Mouse (Mus musculus): ENCODE measurements around the gene Zmat5. TPM values are rescaled to one million over a fixed set of nuclear protein-coding genes. Genes with fewer than 3 reads are reported as not detected.
A peak's percentile ranks its signal among the peaks of the same experiment; 100 is the strongest.

Zmat5 gene
- polyA plus RNA-seq, 1 experiment from 2014 or later: 62.2 TPM

DNA sequence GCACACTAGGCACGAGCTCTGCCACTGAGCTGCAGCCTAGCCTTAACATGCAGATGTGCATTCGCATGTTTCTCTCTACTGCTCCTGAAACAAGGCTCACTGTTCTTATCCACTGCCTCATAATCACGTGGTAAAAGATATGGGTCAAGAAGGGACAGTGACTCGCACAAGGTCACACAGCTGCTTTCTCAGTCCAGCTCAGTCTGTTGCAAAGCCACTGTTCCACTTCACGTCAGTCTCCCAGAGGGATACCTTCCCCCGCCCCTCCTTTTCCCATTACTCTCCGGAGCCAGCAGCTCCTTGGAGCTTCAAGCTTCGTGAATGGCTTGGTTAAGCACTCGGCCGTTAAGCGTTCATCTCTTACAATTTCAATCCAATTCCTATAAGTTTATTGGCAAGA lies 15.9 kb downstream of the Zmat5 start:
- ATAC-seq (ENCODE audit: low read depth): no peak
- H3K9ac ChIP-seq (replicated peaks; ENCODE audit: low read depth, low read length): no peak overlapping the region
- H3K36me3 ChIP-seq (ENCODE audit: control insufficient read depth, insufficient read depth, low read length): no peaks in the 10 kb centered on the region
- H3K4me2 ChIP-seq (ENCODE audit: low read depth, low read length): no peak overlapping the region
- no peak overlapping the region for H3K27ac ChIP-seq (ENCODE audit: low read depth, low read length)
- no peak overlapping the region for H3K4me3 ChIP-seq (ENCODE audit: low read depth, low read length)
- H3K4me1 ChIP-seq (ENCODE audit: control insufficient read depth, insufficient read depth, low read length): no peaks in the 10 kb centered on the region
- H3K27me3 ChIP-seq (ENCODE audit: control insufficient read depth, insufficient read depth, low read length): no peaks in the 10 kb centered on the region
- H3K9me3 ChIP-seq (ENCODE audit: control insufficient read depth, low read length): no peaks in the 10 kb centered on the region
- WGBS: 51% methylated on average over 11 of the region's 11 CpGs

DNA sequence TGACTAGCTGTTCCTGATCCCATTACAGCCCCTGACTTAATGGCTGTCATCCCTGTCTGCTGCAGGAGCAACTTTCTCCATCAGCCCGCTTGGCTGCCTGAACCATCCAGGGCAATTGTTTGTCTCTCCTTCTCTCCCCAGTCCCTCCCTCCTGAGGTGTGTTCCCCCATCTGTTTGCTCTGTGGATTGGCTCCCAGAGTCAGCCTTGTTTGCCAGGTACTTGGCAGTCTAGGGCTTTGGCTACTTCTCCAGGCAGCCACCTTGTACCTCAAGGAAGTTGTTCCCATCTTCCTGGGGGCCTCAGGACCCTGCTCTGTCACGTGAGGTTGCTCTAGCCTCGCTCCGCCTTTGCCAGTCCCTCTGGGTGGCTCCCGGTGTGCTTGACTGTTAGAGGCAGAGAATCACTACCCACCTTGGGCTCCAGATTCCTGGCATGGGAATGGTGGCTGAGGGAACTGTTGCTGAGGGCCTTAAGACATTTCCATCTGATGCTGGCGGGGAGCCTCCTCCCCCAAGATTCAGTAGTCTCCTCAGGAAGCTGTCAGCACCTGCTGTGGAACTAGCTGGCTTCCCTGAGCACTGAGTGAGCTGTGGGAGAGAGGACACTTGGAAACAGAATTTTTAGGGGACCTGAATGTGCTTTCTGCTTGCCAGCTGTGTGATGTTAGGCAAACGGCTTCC lies 16.6 kb downstream of the Zmat5 start:
- no peaks in the 10 kb centered on the region for H3K9me3 ChIP-seq (ENCODE audit: control insufficient read depth, low read length)
- no peaks in the 10 kb centered on the region for H3K4me1 ChIP-seq (ENCODE audit: control insufficient read depth, insufficient read depth, low read length)
- H3K4me2 ChIP-seq (ENCODE audit: low read depth, low read length): no peak overlapping the region
- H3K9ac ChIP-seq (replicated peaks; ENCODE audit: low read depth, low read length): no peak overlapping the region
- ATAC-seq (ENCODE audit: low read depth): no peak
- H3K4me3 ChIP-seq (ENCODE audit: low read depth, low read length): no peak overlapping the region
- WGBS: 41% methylated on average over 7 of the region's 7 CpGs
- H3K27me3 ChIP-seq (ENCODE audit: control insufficient read depth, insufficient read depth, low read length): no peaks in the 10 kb centered on the region
- H3K36me3 ChIP-seq (ENCODE audit: control insufficient read depth, insufficient read depth, low read length): no peaks in the 10 kb centered on the region
- H3K27ac ChIP-seq (ENCODE audit: low read depth, low read length): no peak overlapping the region

DNA sequence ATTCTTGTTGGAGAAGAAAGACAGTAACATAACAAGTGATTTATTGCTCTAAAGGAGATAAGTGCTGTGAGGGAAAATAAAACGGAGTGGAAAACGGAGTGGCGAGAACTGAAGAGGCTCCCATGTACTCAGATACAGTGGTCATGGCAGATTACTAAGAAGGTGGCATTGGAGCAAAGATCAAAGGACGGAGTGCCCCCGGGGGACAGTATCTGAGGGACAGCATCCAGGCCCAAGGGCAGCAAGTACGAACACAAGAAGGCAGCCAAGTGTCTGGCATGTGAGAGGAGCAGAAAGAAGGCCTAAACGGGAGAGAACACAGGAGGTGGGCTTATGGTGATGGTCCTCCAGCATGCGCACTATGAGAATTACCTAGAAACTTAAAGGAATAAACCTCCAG lies 17.2 kb downstream of the Zmat5 start:
- Histone ChIP-seq H3K27me3 (ENCODE audit: control insufficient read depth, insufficient read depth, low read length) (no peaks in the 10 kb centered on the region), H3K9me3 (ENCODE audit: control insufficient read depth, low read length) (no peaks in the 10 kb centered on the region), H3K4me2 (ENCODE audit: low read depth, low read length) (no peak overlapping the region), H3K36me3 (ENCODE audit: control insufficient read depth, insufficient read depth, low read length) (no peaks in the 10 kb centered on the region), H3K4me3 (ENCODE audit: low read depth, low read length) (no peak overlapping the region), H3K27ac (ENCODE audit: low read depth, low read length) (no peak overlapping the region), H3K4me1 (ENCODE audit: control insufficient read depth, insufficient read depth, low read length) (no peaks in the 10 kb centered on the region), H3K9ac (replicated peaks; ENCODE audit: low read depth, low read length) (no peak overlapping the region)
- ATAC-seq (ENCODE audit: low read depth): no peak
- 64% methylated on average over 8 of the region's 8 CpGs for WGBS

DNA sequence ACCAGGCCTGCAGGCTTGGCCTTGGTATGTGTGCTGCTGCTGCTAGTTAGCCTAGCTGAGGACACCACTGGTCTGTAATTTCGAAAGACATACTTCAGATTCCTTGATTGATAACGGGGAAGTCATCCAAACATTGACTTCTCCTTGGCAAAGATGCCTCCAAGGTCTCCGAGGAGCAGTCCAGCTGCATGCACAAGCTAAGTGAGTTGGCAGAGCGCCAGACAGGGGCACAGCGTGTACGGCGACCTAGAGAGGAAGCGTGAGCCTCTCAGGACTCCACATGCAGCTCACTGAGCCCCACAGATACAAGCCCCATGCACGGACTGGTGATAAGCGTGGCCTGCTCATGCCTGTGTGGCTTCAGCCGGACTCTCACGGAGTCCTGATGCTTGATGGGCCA lies 25.1 kb downstream of the Zmat5 start:
- WGBS: 44% methylated on average over 12 of the region's 12 CpGs
- no peak overlapping the region for H3K4me3 ChIP-seq (ENCODE audit: low read depth, low read length)
- H3K27ac ChIP-seq (ENCODE audit: low read depth, low read length): no peak overlapping the region
- ATAC-seq (ENCODE audit: low read depth): peak; percentile 52; the same call in 1 of the 2 replicates
- no peak overlapping the region for H3K4me2 ChIP-seq (ENCODE audit: low read depth, low read length)
- H3K9me3 ChIP-seq (ENCODE audit: control insufficient read depth, low read length): no peaks in the 10 kb centered on the region
- no peaks in the 10 kb centered on the region for H3K36me3 ChIP-seq (ENCODE audit: control insufficient read depth, insufficient read depth, low read length)
- H3K27me3 ChIP-seq (ENCODE audit: control insufficient read depth, insufficient read depth, low read length): no peaks in the 10 kb centered on the region
- 0 out of 2 replicates have a peak, but pooled peaks cover 5% of the 10 kb centered on the region for H3K4me1 ChIP-seq (ENCODE audit: control insufficient read depth, insufficient read depth, low read length)
- H3K9ac ChIP-seq (replicated peaks; ENCODE audit: low read depth, low read length): 0 out of 2 replicates have a peak overlapping the region, but pooled peaks have one; percentile 11

DNA sequence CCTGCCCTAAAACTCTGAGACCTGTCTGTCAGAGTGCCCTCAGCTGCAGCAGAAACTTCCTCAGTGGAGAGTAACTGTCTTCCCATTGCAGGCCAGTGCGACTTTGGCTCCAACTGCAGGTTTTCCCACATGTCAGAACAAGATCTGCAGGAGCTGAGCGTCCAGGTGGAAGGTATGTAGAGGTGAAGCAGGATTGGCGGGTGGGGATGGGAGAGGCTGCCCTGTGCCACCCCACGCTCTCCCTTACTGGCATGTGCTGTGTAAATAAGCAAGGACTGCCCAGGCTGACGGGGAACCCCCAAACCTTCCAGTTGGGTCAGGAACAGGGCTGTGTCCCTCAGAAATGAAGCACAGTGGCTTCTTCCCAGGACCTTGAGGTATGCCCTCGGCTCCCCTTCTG lies 25.6 kb downstream of the Zmat5 start:
- Histone ChIP-seq H3K36me3 (ENCODE audit: control insufficient read depth, insufficient read depth, low read length) (no peaks in the 10 kb centered on the region), H3K4me3 (ENCODE audit: low read depth, low read length) (no peak overlapping the region), H3K4me2 (ENCODE audit: low read depth, low read length) (no peak overlapping the region), H3K4me1 (ENCODE audit: control insufficient read depth, insufficient read depth, low read length) (0 out of 2 replicates have a peak, but pooled peaks cover 5% of the 10 kb centered on the region), H3K27me3 (ENCODE audit: control insufficient read depth, insufficient read depth, low read length) (no peaks in the 10 kb centered on the region), H3K9ac (replicated peaks; ENCODE audit: low read depth, low read length) (0 out of 2 replicates have a peak overlapping the region, but pooled peaks have one; percentile 11), H3K9me3 (ENCODE audit: control insufficient read depth, low read length) (no peaks in the 10 kb centered on the region), H3K27ac (ENCODE audit: low read depth, low read length) (no peak overlapping the region)
- WGBS: 92% methylated on average over 6 of the region's 6 CpGs
- ATAC-seq (ENCODE audit: low read depth): no peak

DNA sequence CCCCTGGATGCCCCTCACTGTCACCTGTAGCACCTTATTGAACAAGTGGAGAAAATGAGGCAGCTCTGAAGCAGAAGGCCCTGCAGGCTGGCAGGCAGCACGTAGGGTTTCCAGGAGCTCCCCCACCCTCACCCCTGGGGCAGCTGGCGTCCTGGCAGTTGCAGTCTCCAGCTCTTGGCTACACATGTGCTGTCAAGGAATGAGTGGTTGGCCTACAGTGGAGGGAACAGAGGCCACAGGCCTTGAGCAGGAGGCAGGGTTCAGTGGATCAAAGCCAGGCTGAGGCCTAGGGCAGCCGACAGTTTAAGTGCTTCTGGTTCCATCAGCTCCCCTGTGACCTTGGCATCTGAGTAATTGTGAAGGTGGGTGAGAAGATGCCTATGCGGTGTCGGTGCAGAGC lies 26.4 kb downstream of the Zmat5 start:
- H3K36me3 ChIP-seq (ENCODE audit: control insufficient read depth, insufficient read depth, low read length): no peaks in the 10 kb centered on the region
- WGBS: 80% methylated on average over 5 of the region's 5 CpGs
- H3K4me3 ChIP-seq (ENCODE audit: low read depth, low read length): no peak overlapping the region
- H3K9ac ChIP-seq (replicated peaks; ENCODE audit: low read depth, low read length): no peak overlapping the region
- ATAC-seq (ENCODE audit: low read depth): no peak
- no peaks in the 10 kb centered on the region for H3K9me3 ChIP-seq (ENCODE audit: control insufficient read depth, low read length)
- H3K27ac ChIP-seq (ENCODE audit: low read depth, low read length): no peak overlapping the region
- 0 out of 2 replicates have a peak, but pooled peaks cover 5% of the 10 kb centered on the region for H3K4me1 ChIP-seq (ENCODE audit: control insufficient read depth, insufficient read depth, low read length)
- no peak overlapping the region for H3K4me2 ChIP-seq (ENCODE audit: low read depth, low read length)
- H3K27me3 ChIP-seq (ENCODE audit: control insufficient read depth, insufficient read depth, low read length): no peaks in the 10 kb centered on the region

DNA sequence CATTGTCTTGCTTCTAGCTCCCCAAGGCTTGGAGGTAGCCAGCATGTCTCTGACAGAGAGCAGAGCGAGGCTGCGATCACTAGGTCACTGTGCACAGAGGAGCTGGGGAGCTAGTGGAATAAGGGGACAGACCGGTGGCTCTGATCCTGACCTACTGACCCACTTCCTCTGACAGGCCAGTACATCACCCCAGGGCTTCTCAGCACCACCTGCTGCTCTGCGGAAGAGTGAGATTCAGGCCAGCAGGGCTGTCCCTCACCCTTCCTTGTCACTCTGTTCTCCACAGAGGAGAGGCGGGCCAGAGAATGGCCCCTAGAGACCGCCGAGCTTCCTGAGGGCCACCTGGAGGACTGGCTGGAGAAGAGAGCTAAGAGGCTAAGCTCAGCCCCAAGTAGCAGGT lies 27.3 kb downstream of the Zmat5 start:
- no peaks in the 10 kb centered on the region for H3K9me3 ChIP-seq (ENCODE audit: control insufficient read depth, low read length)
- no peak overlapping the region for H3K4me2 ChIP-seq (ENCODE audit: low read depth, low read length)
- no peak overlapping the region for H3K9ac ChIP-seq (replicated peaks; ENCODE audit: low read depth, low read length)
- no peak for ATAC-seq (ENCODE audit: low read depth)
- no peaks in the 10 kb centered on the region for H3K36me3 ChIP-seq (ENCODE audit: control insufficient read depth, insufficient read depth, low read length)
- no peak overlapping the region for H3K4me3 ChIP-seq (ENCODE audit: low read depth, low read length)
- H3K27me3 ChIP-seq (ENCODE audit: control insufficient read depth, insufficient read depth, low read length): no peaks in the 10 kb centered on the region
- H3K4me1 ChIP-seq (ENCODE audit: control insufficient read depth, insufficient read depth, low read length): 0 out of 2 replicates have a peak, but pooled peaks cover 5% of the 10 kb centered on the region
- WGBS: 71% methylated on average over 7 of the region's 7 CpGs
- no peak overlapping the region for H3K27ac ChIP-seq (ENCODE audit: low read depth, low read length)

DNA sequence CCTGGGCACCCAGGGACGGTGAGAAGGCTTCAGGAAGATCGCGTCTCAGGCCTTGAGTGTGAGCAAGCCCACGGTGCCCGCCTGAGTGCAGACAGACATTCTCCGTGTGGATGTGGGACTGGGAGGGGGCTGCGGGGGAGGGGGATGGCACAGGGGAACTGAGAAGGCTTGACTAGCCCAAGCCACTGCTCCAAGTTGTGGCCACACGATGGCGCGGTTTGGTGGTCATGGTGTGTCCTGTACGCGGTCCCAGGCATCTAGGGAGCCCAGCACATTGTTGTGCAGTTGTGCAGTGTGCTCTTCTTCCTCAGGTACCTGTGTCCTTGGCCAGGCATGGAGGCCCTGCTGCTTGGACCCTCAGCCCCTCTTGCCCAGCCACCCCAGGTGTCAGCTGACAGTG lies 29.7 kb downstream of the Zmat5 start:
- H3K36me3 ChIP-seq (ENCODE audit: control insufficient read depth, insufficient read depth, low read length): no peaks in the 10 kb centered on the region
- H3K4me1 ChIP-seq (ENCODE audit: control insufficient read depth, insufficient read depth, low read length): 0 out of 2 replicates have a peak, but pooled peaks cover 5% of the 10 kb centered on the region
- H3K27ac ChIP-seq (ENCODE audit: low read depth, low read length): no peak overlapping the region
- H3K4me2 ChIP-seq (ENCODE audit: low read depth, low read length): no peak overlapping the region
- no peak overlapping the region for H3K9ac ChIP-seq (replicated peaks; ENCODE audit: low read depth, low read length)
- H3K9me3 ChIP-seq (ENCODE audit: control insufficient read depth, low read length): no peaks in the 10 kb centered on the region
- no peak for ATAC-seq (ENCODE audit: low read depth)
- 21% methylated on average over 12 of the region's 12 CpGs for WGBS
- no peak overlapping the region for H3K4me3 ChIP-seq (ENCODE audit: low read depth, low read length)
- H3K27me3 ChIP-seq (ENCODE audit: control insufficient read depth, insufficient read depth, low read length): no peaks in the 10 kb centered on the region

DNA sequence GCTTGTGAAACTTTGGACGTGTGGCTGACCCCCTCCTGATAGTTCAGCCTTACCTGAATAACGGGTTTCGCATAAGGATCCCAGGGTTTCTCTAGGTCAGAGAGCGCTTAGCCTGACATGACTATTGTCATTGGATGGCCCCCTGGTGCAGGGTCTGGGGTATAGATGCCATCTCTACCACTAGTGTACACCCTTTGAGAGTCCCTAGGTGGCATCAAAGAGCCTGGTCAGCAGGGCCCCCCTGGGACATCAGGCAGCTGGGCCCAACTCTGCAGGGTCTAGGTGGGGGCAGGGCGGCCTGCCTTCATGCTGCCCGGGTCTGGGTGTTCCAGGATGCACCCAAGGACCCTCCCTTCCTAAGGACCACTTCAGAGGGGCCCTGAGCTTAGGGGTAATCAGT lies 31.9 kb downstream of the Zmat5 start:
- Histone ChIP-seq H3K27ac (ENCODE audit: low read depth, low read length) (no peak overlapping the region), H3K27me3 (ENCODE audit: control insufficient read depth, insufficient read depth, low read length) (no peaks in the 10 kb centered on the region), H3K4me2 (ENCODE audit: low read depth, low read length) (no peak overlapping the region), H3K9ac (replicated peaks; ENCODE audit: low read depth, low read length) (no peak overlapping the region), H3K36me3 (ENCODE audit: control insufficient read depth, insufficient read depth, low read length) (no peaks in the 10 kb centered on the region), H3K9me3 (ENCODE audit: control insufficient read depth, low read length) (no peaks in the 10 kb centered on the region), H3K4me3 (ENCODE audit: low read depth, low read length) (no peak overlapping the region), H3K4me1 (ENCODE audit: control insufficient read depth, insufficient read depth, low read length) (no peaks in the 10 kb centered on the region)
- WGBS: 41% methylated on average over 6 of the region's 6 CpGs
- no peak for ATAC-seq (ENCODE audit: low read depth)

All from neural tube, embryonic 14.5 days (tissue).